Mouse (Mus musculus) G1E (cell line): ENCODE measurements around the gene Ankmy1. TPM values are rescaled to one million over a fixed set of nuclear protein-coding genes. Genes with fewer than 3 reads are reported as not detected.

ENCODE experiments used
- ATAC-seq: 2 replicates; pipeline ENCODE4 v1.8.0; 2016; ENCODE audit warnings: mild to moderate bottlenecking; ENCODE audit not compliant: insufficient number of reproducible peaks, poor library complexity, low FRiP score, severe bottlenecking; ENCODE audit errors: extremely low read depth
- DNase-seq: peaks from one replicate; pipeline ENCODE4 v3.0.0; 2012; ENCODE audit warnings: low spot score
- H3K27me3 ChIP-seq: 2 replicates; pipeline ENCODE4 v1.6.1; 2012; ENCODE audit warnings: mild to moderate bottlenecking, low read length, inconsistent platforms; ENCODE audit not compliant: insufficient read depth
- H3K36me3 ChIP-seq: replicated peaks from 2 replicates; pipeline ENCODE3; 2012; ENCODE audit warnings: mild to moderate bottlenecking, inconsistent platforms
- H3K4me1 ChIP-seq: 2 replicates; pipeline ENCODE4 v1.6.1; 2012; ENCODE audit warnings: low read depth, low read length, inconsistent platforms, mixed read lengths; ENCODE audit not compliant: insufficient read depth
- H3K4me3 ChIP-seq: 2 replicates; pipeline ENCODE4 v1.5.1; 2012; ENCODE audit warnings: low read depth, mild to moderate bottlenecking, inconsistent platforms, low read length, moderate library complexity, mixed read lengths
- H3K9me3 ChIP-seq: replicated peaks from 2 replicates; pipeline ENCODE4 v1.6.1; 2012; ENCODE audit warnings: inconsistent platforms
- CTCF ChIP-seq: IDR thresholded peaks from 2 replicates; pipeline ENCODE4 v1.5.1; 2012; ENCODE audit warnings: low read depth, low read length, inconsistent platforms, mixed read lengths
- GATA1 ChIP-seq: IDR thresholded peaks from 2 replicates; pipeline ENCODE4 v1.6.1; 2012; ENCODE audit warnings: borderline replicate concordance, low read length, inconsistent platforms, mixed read lengths
- GATA2 ChIP-seq: IDR thresholded peaks from 2 replicates; pipeline ENCODE4 v1.6.1; 2012; ENCODE audit warnings: low read depth, low read length, inconsistent platforms, borderline replicate concordance
- POLR2AphosphoS5 ChIP-seq: IDR thresholded peaks from 2 replicates; pipeline ENCODE4 v1.6.1; 2012; ENCODE audit warnings: low read depth, low read length, inconsistent platforms; ENCODE audit not compliant: insufficient replicate concordance
- TAL1 ChIP-seq: conservative IDR thresholded peaks from 2 replicates; pipeline ENCODE4 v1.6.1; 2012; ENCODE audit warnings: low read depth, low read length, inconsistent platforms, mixed read lengths
- polyA plus RNA-seq: library from polyadenylated mRNA; stranded (reverse); fragments of >175 nt; gene quantifications from 2 replicates; pipeline ENCODE4 v1.2.3, GENCODE M21; 2012
- total RNA-seq, 2 experiments: library from RNA; stranded (forward) in 1 of 2; stranded (reverse) in 1 of 2; fragments of 200-1000 nt in 1 of 2; fragments of >200 nt in 1 of 2; fragmentation: Nextera tagmentation in 1 of 2; gene quantifications; 2 replicates each; pipeline ENCODE4 v1.2.3; 2014 to 2017

Ankmy1 gene
- total and polyA plus RNA-seq, 3 experiments, result 0.08 to 0.75 (median 0.38) TPM

DNA sequence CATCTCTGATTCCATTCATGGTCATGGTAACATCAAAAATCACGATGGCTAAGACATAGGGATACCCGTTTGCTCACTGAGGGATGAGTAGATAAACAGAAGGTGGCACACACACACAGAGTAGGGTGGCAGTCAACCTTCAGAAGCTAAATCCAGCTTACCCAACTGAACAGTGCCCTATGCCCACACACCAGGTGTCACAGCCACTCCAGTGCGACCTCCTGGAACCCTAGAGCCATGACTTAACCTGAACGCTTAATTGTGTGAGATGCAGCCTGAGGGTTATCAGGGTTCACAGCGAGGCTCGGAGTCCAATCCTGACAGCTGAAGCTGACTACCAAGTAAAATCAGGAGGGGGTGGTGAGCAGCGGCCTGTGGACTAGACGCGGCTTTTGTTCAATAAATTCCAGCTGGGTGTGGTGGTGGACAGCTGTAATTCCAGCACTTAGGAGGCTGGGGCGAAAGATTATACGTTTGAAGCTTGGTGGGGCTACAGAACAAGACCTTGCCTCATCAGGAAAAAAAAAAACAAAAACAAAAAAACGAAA, 25.2 kb downstream of the Ankmy1 start:
- ATAC-seq (no peak), DNase-seq (no peak)
- no peak for TF ChIP-seq GATA1
- no peak for TF ChIP-seq POLR2AphosphoS5
- TF ChIP-seq GATA2, result no peak
- no peak for TF ChIP-seq CTCF
- no peak for TF ChIP-seq TAL1
- Histone ChIP-seq H3K9me3 (no peaks in the 10 kb centered on the region), H3K27me3 (peaks cover 15% of the 10 kb centered on the region; the same call in 1 of the 2 replicates), H3K4me1 (no peaks in the 10 kb centered on the region), H3K4me3 (no peak overlapping the region), H3K36me3 (no peaks in the 10 kb centered on the region)

DNA sequence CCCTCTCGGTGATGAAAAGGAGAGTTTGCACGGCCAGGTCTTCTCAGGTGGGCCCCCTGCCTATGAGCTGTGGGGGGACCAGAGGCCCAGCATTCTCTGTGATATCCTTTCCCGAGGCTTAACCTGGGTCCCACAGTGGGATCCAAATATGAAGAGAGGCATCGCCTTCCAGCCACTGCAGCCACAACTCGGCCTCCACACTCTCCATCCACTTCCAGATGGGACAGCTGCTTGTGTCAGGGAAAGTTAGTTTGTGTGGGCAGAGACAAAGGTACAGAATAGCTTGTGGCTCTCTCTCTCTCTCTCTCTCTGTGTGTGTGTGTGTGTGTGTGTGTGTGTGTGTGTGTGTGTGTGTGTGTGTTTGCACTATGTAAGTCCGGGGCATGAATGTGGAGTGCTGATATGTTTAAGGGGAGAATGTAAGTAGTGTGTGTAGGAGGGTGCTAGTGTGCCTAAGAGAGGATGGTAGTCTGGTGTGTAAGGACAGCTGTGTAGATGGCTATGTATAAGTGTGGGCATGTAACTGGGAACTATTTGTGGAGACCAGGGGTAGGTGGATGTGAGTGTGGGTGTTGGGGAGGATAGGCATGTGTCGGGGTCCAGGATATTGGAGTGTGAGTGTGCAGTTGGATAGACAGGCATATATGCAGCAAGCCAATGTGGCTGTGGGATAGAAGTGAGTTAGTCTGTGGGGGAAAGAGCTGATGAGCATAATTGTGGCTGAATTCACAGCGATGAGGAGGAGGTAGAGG, 27.2 kb downstream of the Ankmy1 start:
- Histone ChIP-seq H3K4me1 (no peaks in the 10 kb centered on the region), H3K4me3 (no peak overlapping the region), H3K27me3 (peaks cover 11% of the 10 kb centered on the region; the same call in 1 of the 2 replicates), H3K9me3 (no peaks in the 10 kb centered on the region), H3K36me3 (no peaks in the 10 kb centered on the region)
- DNase-seq, result no peak
- ATAC-seq, result no peak; the same call in 1 of the 2 replicates
- no peak for TF ChIP-seq GATA2
- TF ChIP-seq CTCF, result no peak
- TF ChIP-seq GATA1, result no peak
- TF ChIP-seq POLR2AphosphoS5, result no peak
- no peak for TF ChIP-seq TAL1

- H3K4me1 ChIP-seq, result no peaks in the 10 kb centered on the region
- no peaks in the 10 kb centered on the region for H3K9me3 ChIP-seq
- H3K27me3 ChIP-seq, result peaks cover 8% of the 10 kb centered on the region; the same call in 1 of the 2 replicates
- no peak for DNase-seq
- TF ChIP-seq GATA1, result no peak
- no peak for TF ChIP-seq GATA2
- no peak for TF ChIP-seq CTCF
- no peak for TF ChIP-seq POLR2AphosphoS5
- TF ChIP-seq TAL1, result no peak
- ATAC-seq, result no peak
- H3K4me3 ChIP-seq, result no peak overlapping the region
- no peaks in the 10 kb centered on the region for H3K36me3 ChIP-seq
These were observed 28.7 kb downstream of the Ankmy1 start for GRCm38 (mm10) chr1:92874011-92874410.

- H3K36me3 ChIP-seq, result no peaks in the 10 kb centered on the region
- H3K9me3 ChIP-seq, result no peaks in the 10 kb centered on the region
- peaks cover 8% of the 10 kb centered on the region; the same call in 1 of the 2 replicates for H3K27me3 ChIP-seq
- ATAC-seq, result no peak
- no peak for DNase-seq
- no peaks in the 10 kb centered on the region for H3K4me1 ChIP-seq
- no peak overlapping the region for H3K4me3 ChIP-seq
- TF ChIP-seq TAL1 (no peak), GATA1 (no peak), POLR2AphosphoS5 (no peak), GATA2 (no peak), CTCF (no peak)
These were observed 30.0 kb downstream of the Ankmy1 start for GRCm38 (mm10) chr1:92872666-92873065.

GRCm38 (mm10) chr1:92869985-92870384, 32.7 kb downstream of the Ankmy1 start:
- Histone ChIP-seq H3K4me1 (no peaks in the 10 kb centered on the region), H3K9me3 (no peaks in the 10 kb centered on the region), H3K4me3 (no peak overlapping the region), H3K36me3 (no peaks in the 10 kb centered on the region), H3K27me3 (peaks cover 3% of the 10 kb centered on the region; the same call in 1 of the 2 replicates)
- DNase-seq (no peak), ATAC-seq (no peak)
- TF ChIP-seq POLR2AphosphoS5, result no peak
- no peak for TF ChIP-seq CTCF
- no peak for TF ChIP-seq TAL1
- no peak for TF ChIP-seq GATA1
- TF ChIP-seq GATA2, result no peak

DNA sequence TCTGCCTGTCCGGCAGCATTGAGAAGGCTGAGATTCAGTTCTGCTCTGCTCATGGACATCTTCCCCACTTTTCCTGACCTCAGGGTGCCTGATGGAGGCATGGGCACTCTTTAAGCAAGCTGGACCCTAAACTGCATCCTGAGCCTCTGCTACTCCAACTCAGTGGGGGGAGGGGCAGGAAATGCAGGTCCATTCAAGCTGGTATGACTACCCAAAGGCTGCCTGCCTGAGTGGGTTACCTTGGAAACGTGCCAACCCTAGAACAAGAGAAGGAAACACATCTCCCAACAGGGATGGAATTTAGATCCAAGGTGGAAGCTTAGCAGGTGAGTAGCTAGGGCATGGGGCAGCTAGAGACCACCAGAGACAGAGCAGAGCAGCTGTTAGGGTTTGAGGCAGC, 36.5 kb downstream of the Ankmy1 start:
- TF ChIP-seq CTCF (no peak), GATA1 (no peak), POLR2AphosphoS5 (no peak), TAL1 (no peak), GATA2 (no peak)
- 0 out of 2 replicates have a peak, but pooled peaks cover 3% of the 10 kb centered on the region for H3K27me3 ChIP-seq
- H3K4me1 ChIP-seq, result no peaks in the 10 kb centered on the region
- no peak for DNase-seq
- no peak for ATAC-seq
- no peak overlapping the region for H3K4me3 ChIP-seq
- no peaks in the 10 kb centered on the region for H3K9me3 ChIP-seq
- no peaks in the 10 kb centered on the region for H3K36me3 ChIP-seq
